Mouse (Mus musculus): ENCODE data around the gene Vsig8. TPM values are rescaled to one million over a fixed set of nuclear protein-coding genes. Genes with fewer than 3 reads are reported as not detected.

Gene Vsig8
- polyA plus RNA-seq, 2 experiments = 0.40 to 0.49 TPM

- H3K4me2 ChIP-seq (replicated peaks; ENCODE audit: low read depth, low read length, severe bottlenecking) = no peak overlapping the region
- H3K4me1 ChIP-seq (ENCODE audit: control insufficient read depth, insufficient read depth, low read length) = peaks cover 23% of the 10 kb centered on the region
- H3K36me3 ChIP-seq (ENCODE audit: control insufficient read depth, insufficient read depth, low read length) = no peaks in the 10 kb centered on the region
- no peak for DNase-seq (ENCODE audit: low spot score)
- H3K9ac ChIP-seq (ENCODE audit: low read depth, low read length, severe bottlenecking) = no peak overlapping the region
- 95% methylated on average over 10 of the region's 10 CpGs for WGBS
- H3K9me3 ChIP-seq (ENCODE audit: control insufficient read depth, low read length) = no peaks in the 10 kb centered on the region
- TF ChIP-seq POLR2A (IDR thresholded peaks at IDR 0.05; ENCODE audit: borderline replicate concordance, extremely low read depth, insufficient read depth, insufficient read length) = no peak
- no peaks in the 10 kb centered on the region for H3K27me3 ChIP-seq (ENCODE audit: control insufficient read depth, insufficient read depth, low read length)
- no peak overlapping the region for H3K4me3 ChIP-seq (replicated peaks; ENCODE audit: low read length)
- H3K27ac ChIP-seq (replicated peaks; ENCODE audit: low read depth, low read length) = no peak overlapping the region
- no peak for ATAC-seq (ENCODE audit: low FRiP score, low read depth)
Observed at GRCm38 (mm10) chr1:172527431-172527830, 28.3 kb upstream of the Vsig8 start.

GRCm38 (mm10) chr1:172528701-172529100 is 27.0 kb upstream of the Vsig8 start:
- WGBS = 5% methylated on average over 7 of the region's 7 CpGs
- Histone ChIP-seq H3K36me3 (ENCODE audit: control insufficient read depth, insufficient read depth, low read length) (no peaks in the 10 kb centered on the region), H3K4me3 (replicated peaks; ENCODE audit: low read length) (no peak overlapping the region), H3K4me2 (replicated peaks; ENCODE audit: low read depth, low read length, severe bottlenecking) (no peak overlapping the region), H3K9ac (ENCODE audit: low read depth, low read length, severe bottlenecking) (no peak overlapping the region), H3K4me1 (ENCODE audit: control insufficient read depth, insufficient read depth, low read length) (peaks cover 30% of the 10 kb centered on the region), H3K9me3 (ENCODE audit: control insufficient read depth, low read length) (no peaks in the 10 kb centered on the region), H3K27ac (replicated peaks; ENCODE audit: low read depth, low read length) (no peak overlapping the region), H3K27me3 (ENCODE audit: control insufficient read depth, insufficient read depth, low read length) (no peaks in the 10 kb centered on the region)
- ATAC-seq (ENCODE audit: low FRiP score, low read depth) = peak; percentile 66; the same call in 1 of the 2 replicates
- DNase-seq (ENCODE audit: low spot score) = peak; percentile 88
- no peak for TF ChIP-seq POLR2A (IDR thresholded peaks at IDR 0.05; ENCODE audit: borderline replicate concordance, extremely low read depth, insufficient read depth, insufficient read length)

- Histone ChIP-seq H3K27me3 (ENCODE audit: control insufficient read depth, insufficient read depth, low read length) (no peaks in the 10 kb centered on the region), H3K4me3 (replicated peaks; ENCODE audit: low read length) (no peak overlapping the region), H3K36me3 (ENCODE audit: control insufficient read depth, insufficient read depth, low read length) (no peaks in the 10 kb centered on the region), H3K27ac (replicated peaks; ENCODE audit: low read depth, low read length) (no peak overlapping the region), H3K4me1 (ENCODE audit: control insufficient read depth, insufficient read depth, low read length) (peaks cover 21% of the 10 kb centered on the region), H3K9me3 (ENCODE audit: control insufficient read depth, low read length) (no peaks in the 10 kb centered on the region), H3K9ac (ENCODE audit: low read depth, low read length, severe bottlenecking) (no peak overlapping the region), H3K4me2 (replicated peaks; ENCODE audit: low read depth, low read length, severe bottlenecking) (no peak overlapping the region)
- TF ChIP-seq POLR2A (IDR thresholded peaks at IDR 0.05; ENCODE audit: borderline replicate concordance, extremely low read depth, insufficient read depth, insufficient read length) = no peak
- 9% methylated on average over 8 of the region's 8 CpGs for WGBS
- DNase-seq (ENCODE audit: low spot score) (peak; percentile 31), ATAC-seq (ENCODE audit: low FRiP score, low read depth) (peak; percentile 44; the same call in 1 of the 2 replicates)
Observed at GRCm38 (mm10) chr1:172530544-172531220, 25.1 kb upstream of the Vsig8 start.

GRCm38 (mm10) chr1:172532551-172532950 is 23.2 kb upstream of the Vsig8 start:
- ATAC-seq (ENCODE audit: low FRiP score, low read depth) = peak; percentile 50; the same call in 1 of the 2 replicates
- no peak for TF ChIP-seq POLR2A (IDR thresholded peaks at IDR 0.05; ENCODE audit: borderline replicate concordance, extremely low read depth, insufficient read depth, insufficient read length)
- Histone ChIP-seq H3K4me2 (replicated peaks; ENCODE audit: low read depth, low read length, severe bottlenecking) (peak overlapping the region; percentile 39), H3K9ac (ENCODE audit: low read depth, low read length, severe bottlenecking) (peak overlapping the region; percentile 5; the same call in 1 of the 2 replicates), H3K4me1 (ENCODE audit: control insufficient read depth, insufficient read depth, low read length) (peaks cover 21% of the 10 kb centered on the region), H3K36me3 (ENCODE audit: control insufficient read depth, insufficient read depth, low read length) (no peaks in the 10 kb centered on the region), H3K9me3 (ENCODE audit: control insufficient read depth, low read length) (no peaks in the 10 kb centered on the region), H3K4me3 (replicated peaks; ENCODE audit: low read length) (peak overlapping the region; percentile 15; the same call in 1 of the 2 replicates), H3K27me3 (ENCODE audit: control insufficient read depth, insufficient read depth, low read length) (no peaks in the 10 kb centered on the region), H3K27ac (replicated peaks; ENCODE audit: low read depth, low read length) (no peak overlapping the region)
- WGBS = under 1% methylated on average over 13 of the region's 13 CpGs
- DNase-seq (ENCODE audit: low spot score) = no peak

- H3K9ac ChIP-seq (ENCODE audit: low read depth, low read length, severe bottlenecking) = no peak overlapping the region
- H3K4me1 ChIP-seq (ENCODE audit: control insufficient read depth, insufficient read depth, low read length) = peaks cover 25% of the 10 kb centered on the region
- WGBS = 84% methylated on average over 16 of the region's 16 CpGs
- ATAC-seq (ENCODE audit: low FRiP score, low read depth) (no peak), DNase-seq (ENCODE audit: low spot score) (no peak)
- no peak overlapping the region for H3K4me3 ChIP-seq (replicated peaks; ENCODE audit: low read length)
- no peak overlapping the region for H3K27ac ChIP-seq (replicated peaks; ENCODE audit: low read depth, low read length)
- TF ChIP-seq POLR2A (IDR thresholded peaks at IDR 0.05; ENCODE audit: borderline replicate concordance, extremely low read depth, insufficient read depth, insufficient read length) = no peak
- no peaks in the 10 kb centered on the region for H3K9me3 ChIP-seq (ENCODE audit: control insufficient read depth, low read length)
- H3K36me3 ChIP-seq (ENCODE audit: control insufficient read depth, insufficient read depth, low read length) = no peaks in the 10 kb centered on the region
- H3K27me3 ChIP-seq (ENCODE audit: control insufficient read depth, insufficient read depth, low read length) = no peaks in the 10 kb centered on the region
- no peak overlapping the region for H3K4me2 ChIP-seq (replicated peaks; ENCODE audit: low read depth, low read length, severe bottlenecking)
Observed at GRCm38 (mm10) chr1:172535116-172535515, 20.6 kb upstream of the Vsig8 start.

Measured in limb, embryonic 14.5 days (tissue).